Mouse (Mus musculus) ES-Bruce4 (cell line): ENCODE results near the gene Dpep2nb. TPM values are rescaled to one million over a fixed set of nuclear protein-coding genes. Genes with fewer than 3 reads are reported as not detected.
A peak's percentile ranks its signal among the peaks of the same experiment; 100 is the strongest.

Experiments
- H3K27ac ChIP-seq: 2 replicates; pipeline ENCODE4 v1.5.1; 2012; ENCODE audit warnings: low read length, inconsistent platforms; ENCODE audit not compliant: insufficient read depth
- H3K27me3 ChIP-seq: 2 replicates; pipeline ENCODE4 v1.6.1; 2012; ENCODE audit warnings: mild to moderate bottlenecking, low read length, inconsistent platforms; ENCODE audit not compliant: control insufficient read depth, poor library complexity, insufficient read depth, severe bottlenecking
- H3K36me3 ChIP-seq: 2 replicates; pipeline ENCODE4 v1.6.1; 2012; ENCODE audit warnings: inconsistent platforms, mild to moderate bottlenecking, low read length, moderate library complexity; ENCODE audit not compliant: control insufficient read depth, poor library complexity, insufficient read depth, severe bottlenecking
- H3K4me1 ChIP-seq: one replicate; pipeline ENCODE4 v1.8.1; 2011; ENCODE audit warnings: low read length; ENCODE audit not compliant: control insufficient read depth, insufficient read depth
- H3K4me3 ChIP-seq: 2 replicates; pipeline ENCODE4 v1.5.1; 2011; ENCODE audit warnings: low read depth, mild to moderate bottlenecking, low read length
- H3K9ac ChIP-seq: 2 replicates; pipeline ENCODE4 v1.6.1; 2012; ENCODE audit warnings: low read depth, mild to moderate bottlenecking, inconsistent platforms; ENCODE audit not compliant: poor library complexity, severe bottlenecking
- H3K9me3 ChIP-seq: replicated peaks from 2 replicates; pipeline ENCODE4 v1.6.1; 2012; ENCODE audit warnings: mild to moderate bottlenecking, low read length, inconsistent platforms; ENCODE audit not compliant: control insufficient read depth, poor library complexity, insufficient read depth, severe bottlenecking
- CTCF ChIP-seq: IDR thresholded peaks from one replicate; pipeline ENCODE4 v1.8.1; 2011; ENCODE audit warnings: low read depth, low read length
- EP300 ChIP-seq: IDR thresholded peaks from 2 replicates; pipeline ENCODE4 v1.6.1; 2011; ENCODE audit warnings: low read depth, low read length; ENCODE audit not compliant: insufficient read depth
- POLR2A ChIP-seq: IDR thresholded peaks from one replicate; pipeline ENCODE4 v1.8.1; 2011; ENCODE audit warnings: low read length; ENCODE audit not compliant: insufficient read depth
- polyA plus RNA-seq: library from polyadenylated mRNA; stranded (reverse); fragments of >200 nt; gene quantifications from 2 replicates; pipeline ENCODE4 v1.2.4, GENCODE M21; 2011; ENCODE audit warnings: low read depth; ENCODE audit not compliant: missing spikeins, insufficient read depth, insufficient read length

Dpep2nb gene
- polyA plus RNA-seq, 1 experiment, result not detected

GRCm38 (mm10) chr8:105998971-105999370, 6.8 kb downstream of the Dpep2nb start:
- Histone ChIP-seq H3K9me3 (no peaks in the 10 kb centered on the region), H3K27me3 (no peaks in the 10 kb centered on the region), H3K27ac (no peak overlapping the region), H3K4me1 (no peaks in the 10 kb centered on the region), H3K9ac (no peak overlapping the region), H3K36me3 (no peaks in the 10 kb centered on the region), H3K4me3 (no peak overlapping the region)
- TF ChIP-seq CTCF (no peak), EP300 (no peak), POLR2A (no peak)

GRCm38 (mm10) chr8:105996359-105996758, 9.4 kb downstream of the Dpep2nb start:
- Histone ChIP-seq H3K4me3 (no peak overlapping the region), H3K27ac (no peak overlapping the region), H3K9me3 (no peaks in the 10 kb centered on the region), H3K9ac (no peak overlapping the region), H3K36me3 (no peaks in the 10 kb centered on the region), H3K4me1 (no peaks in the 10 kb centered on the region), H3K27me3 (no peaks in the 10 kb centered on the region)
- TF ChIP-seq POLR2A, result no peak
- TF ChIP-seq CTCF, result no peak
- TF ChIP-seq EP300, result no peak

GRCm38 (mm10) chr8:105993226-105993625, 12.5 kb downstream of the Dpep2nb start:
- TF ChIP-seq POLR2A, result no peak
- no peak for TF ChIP-seq CTCF
- TF ChIP-seq EP300, result no peak
- no peaks in the 10 kb centered on the region for H3K36me3 ChIP-seq
- H3K9ac ChIP-seq, result no peak overlapping the region
- no peaks in the 10 kb centered on the region for H3K9me3 ChIP-seq
- H3K27ac ChIP-seq, result no peak overlapping the region
- H3K4me3 ChIP-seq, result no peak overlapping the region
- H3K4me1 ChIP-seq, result no peaks in the 10 kb centered on the region
- H3K27me3 ChIP-seq, result no peaks in the 10 kb centered on the region

GRCm38 (mm10) chr8:105992499-105992898, 13.3 kb downstream of the Dpep2nb start:
- Histone ChIP-seq H3K4me3 (no peak overlapping the region), H3K27ac (no peak overlapping the region), H3K36me3 (no peaks in the 10 kb centered on the region), H3K4me1 (no peaks in the 10 kb centered on the region), H3K27me3 (no peaks in the 10 kb centered on the region), H3K9ac (no peak overlapping the region), H3K9me3 (no peaks in the 10 kb centered on the region)
- no peak for TF ChIP-seq POLR2A
- TF ChIP-seq CTCF, result no peak
- TF ChIP-seq EP300, result no peak

- Histone ChIP-seq H3K27ac (no peak overlapping the region), H3K9me3 (no peaks in the 10 kb centered on the region), H3K4me1 (no peaks in the 10 kb centered on the region), H3K4me3 (no peak overlapping the region), H3K27me3 (no peaks in the 10 kb centered on the region), H3K36me3 (no peaks in the 10 kb centered on the region), H3K9ac (no peak overlapping the region)
- no peak for TF ChIP-seq POLR2A
- TF ChIP-seq CTCF, result no peak
- TF ChIP-seq EP300, result no peak
Observed at GRCm38 (mm10) chr8:105991546-105991945, 14.2 kb downstream of the Dpep2nb start.

- Histone ChIP-seq H3K9ac (no peak within 1 kb of the TSS), H3K4me3 (no peak within 1 kb of the TSS), H3K4me1 (no peaks in the 10 kb centered on the region), H3K36me3 (no peaks in the 10 kb centered on the region), H3K9me3 (no peaks in the 10 kb centered on the region), H3K27ac (no peak within 1 kb of the TSS), H3K27me3 (no peaks in the 10 kb centered on the region)
- TF ChIP-seq POLR2A, result no peak
- peak; percentile 95 for TF ChIP-seq CTCF
Observed at GRCm38 (mm10) chr8:105990856-105991387, 14.9 kb downstream of the Dpep2nb start, which contains the start of gene Dus2. Dus2 (plus strand) TSS chr8:105991337.
